Mouse (Mus musculus): Measurements from ENCODE around the gene Bcl3. TPM values are rescaled to one million over a fixed set of nuclear protein-coding genes. Genes with fewer than 3 reads are reported as not detected.

The Bcl3 gene
- total and polyA plus RNA-seq, 3 experiments, result 0.71 to 6.6 TPM; not detected in 1

DNA sequence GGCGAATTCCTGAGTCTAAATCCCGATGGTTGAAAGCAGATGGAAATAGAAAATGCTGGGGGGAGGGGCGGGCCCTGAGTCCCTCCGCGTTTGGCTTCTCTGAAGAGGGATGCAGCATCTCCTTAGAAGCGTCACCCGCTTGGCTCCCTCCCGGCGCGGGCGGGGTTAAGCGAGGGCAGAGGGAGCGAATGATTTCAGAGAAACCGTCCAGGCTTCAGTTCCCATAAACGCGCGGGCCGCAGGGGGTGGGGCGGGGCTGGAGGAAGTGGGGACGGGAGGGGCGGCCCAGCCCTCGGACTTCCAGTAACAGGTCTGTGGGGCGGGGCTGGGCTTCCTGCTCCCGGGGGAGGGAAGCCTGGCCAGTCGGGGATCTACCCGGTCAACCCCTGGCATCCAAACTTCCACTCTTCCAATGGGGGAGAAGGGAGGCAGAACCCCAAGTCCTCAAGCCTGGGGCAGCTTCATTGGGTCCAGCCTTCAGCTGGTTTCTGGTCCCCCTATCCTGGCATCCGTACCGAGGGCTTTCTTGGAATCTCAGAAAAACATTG lies 6.3 kb downstream of the Bcl3 start:
- Histone ChIP-seq H3K36me3 (replicated peaks) (no peaks in the 10 kb centered on the region), H3K4me3 (ENCODE audit: low read depth, low read length) (peak overlapping the region; percentile 70), H3K27me3 (ENCODE audit: insufficient read depth, low read length) (peaks cover 18% of the 10 kb centered on the region), H3K4me1 (ENCODE audit: insufficient read depth, low read depth, low read length) (peaks cover 64% of the 10 kb centered on the region), H3K9me3 (replicated peaks) (no peaks in the 10 kb centered on the region)
- ATAC-seq (ENCODE audit: extremely low read depth, insufficient number of reproducible peaks, low FRiP score, poor library complexity, severe bottlenecking), result peak; percentile 73
- peak; percentile 80 for DNase-seq (ENCODE audit: low spot score)
- TF ChIP-seq CTCF (IDR thresholded peaks at IDR 0.05; ENCODE audit: low read depth, low read length) (no peak), GATA1 (IDR thresholded peaks at IDR 0.05; ENCODE audit: borderline replicate concordance, low read length) (no peak), GATA2 (IDR thresholded peaks at IDR 0.05; ENCODE audit: borderline replicate concordance, low read depth, low read length) (no peak), TAL1 (conservative IDR thresholded peaks at IDR 0.05; ENCODE audit: low read depth, low read length) (no peak), POLR2AphosphoS5 (IDR thresholded peaks at IDR 0.05; ENCODE audit: insufficient replicate concordance, low read depth, low read length) (no peak)

DNA sequence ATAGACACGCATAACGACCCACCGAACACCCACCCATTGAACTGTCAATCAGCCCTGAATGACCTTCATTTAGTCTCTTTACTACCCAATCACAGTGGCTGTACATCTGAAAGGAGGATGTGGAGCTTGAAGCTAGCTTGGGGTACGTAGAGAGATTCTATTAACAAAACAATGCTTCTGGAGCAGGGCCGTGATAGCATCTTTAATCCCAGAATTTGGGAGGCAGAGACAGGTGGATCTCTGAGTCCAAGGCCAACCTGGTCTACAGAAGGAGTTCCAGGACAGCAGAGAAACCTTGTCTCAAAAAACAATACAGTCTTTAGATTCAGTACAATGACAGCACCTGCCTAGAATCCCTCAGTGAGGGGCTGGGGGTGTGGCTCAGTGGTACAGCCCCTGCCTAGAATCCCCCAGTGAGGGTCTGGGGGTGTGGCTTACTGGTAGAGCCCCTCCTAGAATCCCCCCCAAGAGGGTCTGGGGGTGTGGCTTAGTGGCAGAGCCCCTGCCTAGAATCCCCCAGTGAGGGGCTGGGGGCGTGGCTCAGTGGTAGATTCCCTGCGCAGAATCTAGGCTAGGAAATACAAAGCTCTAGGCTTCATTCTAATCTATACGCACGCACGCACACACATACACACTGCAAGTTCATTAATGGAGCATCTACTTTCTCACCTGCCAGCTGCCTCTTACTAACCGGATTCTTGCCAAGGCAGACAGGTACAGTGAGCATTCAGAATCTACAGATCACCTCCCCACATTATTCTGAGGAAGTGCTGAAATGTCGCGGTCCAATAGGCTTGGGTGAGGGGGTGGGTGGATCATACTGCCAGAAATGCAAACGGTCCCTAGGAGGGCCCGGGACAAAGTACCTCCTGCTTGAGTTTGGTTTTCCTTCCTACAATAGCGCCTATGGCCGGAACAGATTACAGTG lies 7.0 kb downstream of the Bcl3 start:
- no peak for DNase-seq (ENCODE audit: low spot score)
- ATAC-seq (ENCODE audit: extremely low read depth, insufficient number of reproducible peaks, low FRiP score, poor library complexity, severe bottlenecking), result no peak
- peak overlapping the region; percentile 70 for H3K4me3 ChIP-seq (ENCODE audit: low read depth, low read length)
- peaks cover 67% of the 10 kb centered on the region for H3K4me1 ChIP-seq (ENCODE audit: insufficient read depth, low read depth, low read length)
- H3K36me3 ChIP-seq (replicated peaks), result no peaks in the 10 kb centered on the region
- H3K27me3 ChIP-seq (ENCODE audit: insufficient read depth, low read length), result peaks cover 16% of the 10 kb centered on the region
- H3K9me3 ChIP-seq (replicated peaks), result no peaks in the 10 kb centered on the region
- TF ChIP-seq GATA1 (IDR thresholded peaks at IDR 0.05; ENCODE audit: borderline replicate concordance, low read length), result no peak
- no peak for TF ChIP-seq POLR2AphosphoS5 (IDR thresholded peaks at IDR 0.05; ENCODE audit: insufficient replicate concordance, low read depth, low read length)
- no peak for TF ChIP-seq CTCF (IDR thresholded peaks at IDR 0.05; ENCODE audit: low read depth, low read length)
- TF ChIP-seq TAL1 (conservative IDR thresholded peaks at IDR 0.05; ENCODE audit: low read depth, low read length), result no peak
- no peak for TF ChIP-seq GATA2 (IDR thresholded peaks at IDR 0.05; ENCODE audit: borderline replicate concordance, low read depth, low read length)

DNA sequence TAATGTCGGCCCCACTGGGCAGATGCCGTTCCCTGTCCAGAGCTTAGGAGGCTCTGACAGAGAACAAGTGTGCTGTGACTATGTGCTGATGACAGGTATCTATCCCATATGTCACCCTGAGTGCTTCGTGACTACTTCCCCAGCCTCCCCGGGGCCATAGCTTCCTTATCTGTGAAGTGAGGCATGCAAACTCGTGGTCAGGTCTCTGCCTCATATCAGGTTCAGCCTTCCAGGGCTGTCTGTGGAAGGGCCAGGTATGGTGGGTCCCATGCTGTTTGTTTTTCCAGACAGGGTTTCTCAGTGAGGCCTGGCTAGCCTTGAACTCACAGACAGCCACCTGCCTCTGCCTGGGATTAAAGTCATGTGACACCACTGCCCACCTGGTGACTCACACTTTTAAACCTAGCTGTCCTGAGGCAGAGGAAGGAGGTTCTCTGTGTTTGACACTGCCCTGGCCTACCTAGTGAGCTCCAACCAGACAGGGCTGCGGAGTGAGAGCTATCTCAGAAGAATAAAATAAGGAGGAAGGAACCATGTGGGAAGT lies 8.9 kb downstream of the Bcl3 start:
- Histone ChIP-seq H3K4me1 (ENCODE audit: insufficient read depth, low read depth, low read length) (peaks cover 58% of the 10 kb centered on the region), H3K9me3 (replicated peaks) (no peaks in the 10 kb centered on the region), H3K4me3 (ENCODE audit: low read depth, low read length) (no peak overlapping the region), H3K36me3 (replicated peaks) (no peaks in the 10 kb centered on the region), H3K27me3 (ENCODE audit: insufficient read depth, low read length) (peaks cover 25% of the 10 kb centered on the region)
- no peak for TF ChIP-seq GATA1 (IDR thresholded peaks at IDR 0.05; ENCODE audit: borderline replicate concordance, low read length)
- no peak for TF ChIP-seq GATA2 (IDR thresholded peaks at IDR 0.05; ENCODE audit: borderline replicate concordance, low read depth, low read length)
- ATAC-seq (ENCODE audit: extremely low read depth, insufficient number of reproducible peaks, low FRiP score, poor library complexity, severe bottlenecking), result peak; percentile 55
- peak; percentile 50 for DNase-seq (ENCODE audit: low spot score)

DNA sequence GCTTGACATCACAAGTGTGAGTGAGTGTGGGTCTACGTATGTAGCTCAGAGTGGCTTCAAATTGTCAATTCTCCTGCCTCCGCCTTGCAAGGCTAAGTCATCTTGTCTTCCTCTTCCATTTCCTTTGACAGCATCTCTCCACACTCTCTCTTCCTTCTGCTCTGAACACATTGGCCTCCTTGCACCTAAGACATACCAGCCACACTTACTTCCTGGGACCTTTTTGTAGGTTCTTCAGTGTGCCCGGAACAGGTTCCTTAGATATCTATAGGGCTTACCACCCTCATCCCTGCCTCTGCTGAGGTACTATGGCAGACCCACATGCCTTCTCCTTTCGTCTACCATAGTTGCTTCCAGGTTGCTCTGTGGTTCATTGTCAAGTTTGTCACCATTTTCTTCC lies 9.4 kb downstream of the Bcl3 start:
- H3K36me3 ChIP-seq (replicated peaks), result no peaks in the 10 kb centered on the region
- TF ChIP-seq GATA1 (IDR thresholded peaks at IDR 0.05; ENCODE audit: borderline replicate concordance, low read length) (no peak), GATA2 (IDR thresholded peaks at IDR 0.05; ENCODE audit: borderline replicate concordance, low read depth, low read length) (no peak), CTCF (IDR thresholded peaks at IDR 0.05; ENCODE audit: low read depth, low read length) (no peak), POLR2AphosphoS5 (IDR thresholded peaks at IDR 0.05; ENCODE audit: insufficient replicate concordance, low read depth, low read length) (no peak), TAL1 (conservative IDR thresholded peaks at IDR 0.05; ENCODE audit: low read depth, low read length) (no peak)
- no peaks in the 10 kb centered on the region for H3K9me3 ChIP-seq (replicated peaks)
- H3K4me1 ChIP-seq (ENCODE audit: insufficient read depth, low read depth, low read length), result peaks cover 54% of the 10 kb centered on the region
- peaks cover 27% of the 10 kb centered on the region for H3K27me3 ChIP-seq (ENCODE audit: insufficient read depth, low read length)
- DNase-seq (ENCODE audit: low spot score), result no peak
- ATAC-seq (ENCODE audit: extremely low read depth, insufficient number of reproducible peaks, low FRiP score, poor library complexity, severe bottlenecking), result no peak
- H3K4me3 ChIP-seq (ENCODE audit: low read depth, low read length), result no peak overlapping the region

DNA sequence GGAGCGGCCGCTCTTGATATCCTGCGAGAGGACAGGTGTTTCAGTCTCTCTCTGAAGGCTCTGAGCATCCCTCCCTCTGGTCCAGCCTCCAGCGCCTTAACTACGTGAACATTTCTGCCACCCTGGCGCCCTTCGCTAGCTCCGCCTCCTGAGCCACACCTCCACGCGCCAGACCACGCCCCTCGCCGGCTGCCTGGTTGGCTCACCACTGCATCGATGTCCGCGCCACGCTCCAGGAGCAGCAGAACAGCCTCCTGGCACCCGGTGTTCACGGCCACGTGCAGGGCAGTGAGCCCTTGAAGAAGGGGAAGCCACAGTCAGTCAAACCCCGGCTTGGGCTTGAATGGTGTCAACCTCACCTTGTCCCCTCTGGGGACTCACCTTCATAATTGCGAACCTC lies 11.5 kb downstream of the Bcl3 start:
- Histone ChIP-seq H3K4me3 (ENCODE audit: low read depth, low read length) (no peak overlapping the region), H3K27me3 (ENCODE audit: insufficient read depth, low read length) (peaks cover 21% of the 10 kb centered on the region; the same call in 1 of the 2 replicates), H3K4me1 (ENCODE audit: insufficient read depth, low read depth, low read length) (peaks cover 35% of the 10 kb centered on the region), H3K9me3 (replicated peaks) (no peaks in the 10 kb centered on the region), H3K36me3 (replicated peaks) (no peaks in the 10 kb centered on the region)
- DNase-seq (ENCODE audit: low spot score) (no peak), ATAC-seq (ENCODE audit: extremely low read depth, insufficient number of reproducible peaks, low FRiP score, poor library complexity, severe bottlenecking) (no peak)
- TF ChIP-seq CTCF (IDR thresholded peaks at IDR 0.05; ENCODE audit: low read depth, low read length), result no peak
- TF ChIP-seq GATA1 (IDR thresholded peaks at IDR 0.05; ENCODE audit: borderline replicate concordance, low read length), result no peak
- no peak for TF ChIP-seq GATA2 (IDR thresholded peaks at IDR 0.05; ENCODE audit: borderline replicate concordance, low read depth, low read length)
- no peak for TF ChIP-seq TAL1 (conservative IDR thresholded peaks at IDR 0.05; ENCODE audit: low read depth, low read length)
- no peak for TF ChIP-seq POLR2AphosphoS5 (IDR thresholded peaks at IDR 0.05; ENCODE audit: insufficient replicate concordance, low read depth, low read length)

DNA sequence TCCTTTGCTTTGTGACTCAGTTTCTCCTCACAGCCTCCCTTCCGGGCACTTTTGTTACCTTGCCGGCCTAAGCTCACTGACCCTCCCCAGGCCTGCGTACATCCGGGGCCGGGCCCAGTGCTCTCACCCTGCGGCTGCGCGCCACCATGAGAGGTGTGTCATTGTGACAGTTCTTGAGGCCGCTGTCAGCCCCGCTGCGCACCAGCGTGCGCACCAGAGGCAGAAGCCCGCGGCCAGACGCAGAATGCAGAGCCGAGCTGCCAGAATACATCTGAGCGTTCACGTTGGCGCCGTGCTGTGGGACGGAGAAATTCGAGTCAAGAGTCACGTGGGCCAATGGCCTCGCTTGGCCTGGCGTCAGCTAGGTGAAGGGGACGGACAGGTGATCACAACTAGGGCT lies 13.2 kb downstream of the Bcl3 start:
- H3K4me1 ChIP-seq (ENCODE audit: insufficient read depth, low read depth, low read length), result peaks cover 21% of the 10 kb centered on the region
- no peaks in the 10 kb centered on the region for H3K36me3 ChIP-seq (replicated peaks)
- TF ChIP-seq GATA1 (IDR thresholded peaks at IDR 0.05; ENCODE audit: borderline replicate concordance, low read length) (no peak), TAL1 (conservative IDR thresholded peaks at IDR 0.05; ENCODE audit: low read depth, low read length) (no peak), POLR2AphosphoS5 (IDR thresholded peaks at IDR 0.05; ENCODE audit: insufficient replicate concordance, low read depth, low read length) (no peak), CTCF (IDR thresholded peaks at IDR 0.05; ENCODE audit: low read depth, low read length) (no peak), GATA2 (IDR thresholded peaks at IDR 0.05; ENCODE audit: borderline replicate concordance, low read depth, low read length) (no peak)
- DNase-seq (ENCODE audit: low spot score), result no peak
- H3K9me3 ChIP-seq (replicated peaks), result no peaks in the 10 kb centered on the region
- no peak overlapping the region for H3K4me3 ChIP-seq (ENCODE audit: low read depth, low read length)
- ATAC-seq (ENCODE audit: extremely low read depth, insufficient number of reproducible peaks, low FRiP score, poor library complexity, severe bottlenecking), result no peak
- peaks cover 21% of the 10 kb centered on the region; the same call in 1 of the 2 replicates for H3K27me3 ChIP-seq (ENCODE audit: insufficient read depth, low read length)
